In genomic region chr2:164955725-164956124, GRCm38 (mm10) we compare ENCODE assay signal across 23 mouse cellular contexts. TPM values are rescaled to one million over a fixed set of nuclear protein-coding genes. Genes with fewer than 3 reads are reported as not detected.
DNase-seq lines count a peak whose midpoint lies in the region; ATAC-seq and TF ChIP-seq lines count a peak whose summit lies in the region.
"Had no signal": no experiment of that assay in that cellular context is flagged by ENCODE, and none has a peak within 500 bp of the region (broad histone marks: within the 10 kb centered on the region; RNA-seq: fewer than 3 reads in every experiment).

No protein-coding gene starts in this region.

- DNase-seq in forebrain, postnatal 0 days, result no peak
- no peak for DNase-seq in forebrain, embryonic 14.5 days (ENCODE audit: low spot score)
- no peak for DNase-seq in lung, embryonic 14.5 days
- DNase-seq in lung, postnatal 0 days (ENCODE audit: low spot score), result no peak
- DNase-seq in R1 (ENCODE audit: low read depth, low spot score), result peak; percentile 64
- DNase-seq in kidney, adult 9 months, result no peak
- DNase-seq: adrenal gland, adult 2 months; adrenal gland, postnatal 14 days; B cell, adult 2 months; cerebellum, adult 11 months; cerebellum, adult 2 months; cerebellum, postnatal 14 days; gastrocnemius, postnatal 25 days; heart, adult 2 months had no signal

- no peak overlapping the region for H3K4me2 ChIP-seq in forebrain, postnatal 0 days (ENCODE audit: low read depth)
- no peak overlapping the region for H3K4me2 ChIP-seq in forebrain, embryonic 14.5 days (ENCODE audit: low read length)
- H3K4me2 ChIP-seq in lung, embryonic 14.5 days, result no peak overlapping the region
- H3K4me2 ChIP-seq in lung, postnatal 0 days (replicated peaks; ENCODE audit: low read depth, low read length), result no peak overlapping the region
- H3K4me2 ChIP-seq: forebrain, embryonic 13.5 days; heart, embryonic 13.5 days; hindbrain, embryonic 12.5 days; hindbrain, embryonic 15.5 days had no signal

- no peaks in the 10 kb centered on the region for H3K36me3 ChIP-seq in forebrain, postnatal 0 days (ENCODE audit: insufficient read depth)
- H3K36me3 ChIP-seq in forebrain, embryonic 14.5 days (ENCODE audit: control insufficient read depth, insufficient read depth, low read length), result no peaks in the 10 kb centered on the region
- no peaks in the 10 kb centered on the region for H3K36me3 ChIP-seq in lung, embryonic 14.5 days (ENCODE audit: insufficient read depth)
- no peaks in the 10 kb centered on the region for H3K36me3 ChIP-seq in lung, postnatal 0 days (ENCODE audit: insufficient read depth, low read length)
- no peaks in the 10 kb centered on the region for H3K36me3 ChIP-seq in E14TG2a.4 (ENCODE audit: insufficient read depth, low read length)
- H3K36me3 ChIP-seq: forebrain, embryonic 10.5 days; heart, embryonic 10.5 days; heart, embryonic 13.5 days; hindbrain, embryonic 12.5 days; hindbrain, embryonic 15.5 days had no signal

- no peak overlapping the region for H3K9ac ChIP-seq in forebrain, postnatal 0 days
- no peak overlapping the region for H3K9ac ChIP-seq in forebrain, embryonic 14.5 days (ENCODE audit: low read length)
- no peak overlapping the region for H3K9ac ChIP-seq in lung, embryonic 14.5 days
- H3K9ac ChIP-seq in lung, postnatal 0 days (replicated peaks; ENCODE audit: low read depth), result no peak overlapping the region
- H3K9ac ChIP-seq: forebrain, embryonic 13.5 days; heart, embryonic 13.5 days; hindbrain, embryonic 12.5 days; hindbrain, embryonic 15.5 days had no signal

- no peaks in the 10 kb centered on the region for H3K9me3 ChIP-seq in forebrain, postnatal 0 days (ENCODE audit: low read length)
- no peaks in the 10 kb centered on the region for H3K9me3 ChIP-seq in forebrain, embryonic 14.5 days (replicated peaks; ENCODE audit: control insufficient read depth, low read length)
- no peaks in the 10 kb centered on the region for H3K9me3 ChIP-seq in lung, embryonic 14.5 days (ENCODE audit: low read depth, low read length)
- H3K9me3 ChIP-seq in lung, postnatal 0 days (ENCODE audit: low read length), result no peaks in the 10 kb centered on the region
- H3K9me3 ChIP-seq in E14TG2a.4 (ENCODE audit: low read length), result 0 out of 2 replicates have a peak, but pooled peaks cover 3% of the 10 kb centered on the region
- H3K9me3 ChIP-seq: forebrain, embryonic 10.5 days; forebrain, embryonic 13.5 days; heart, embryonic 10.5 days; hindbrain, embryonic 12.5 days; hindbrain, embryonic 15.5 days had no signal

- peaks cover 7% of the 10 kb centered on the region; the same call in 1 of the 2 replicates for H3K4me1 ChIP-seq in forebrain, postnatal 0 days (ENCODE audit: insufficient read depth)
- H3K4me1 ChIP-seq in forebrain, embryonic 14.5 days (ENCODE audit: control insufficient read depth, insufficient read depth, low read length), result no peaks in the 10 kb centered on the region
- H3K4me1 ChIP-seq in lung, embryonic 14.5 days (ENCODE audit: insufficient read depth), result no peaks in the 10 kb centered on the region
- no peaks in the 10 kb centered on the region for H3K4me1 ChIP-seq in lung, postnatal 0 days (ENCODE audit: insufficient read depth, low read depth, low read length)
- peaks cover 63% of the 10 kb centered on the region for H3K4me1 ChIP-seq in E14TG2a.4 (replicated peaks; ENCODE audit: low read depth, low read length)

- peak; percentile 12; the same call in 1 of the 2 replicates for TF ChIP-seq CTCF in forebrain, postnatal 0 days (IDR thresholded peaks at IDR 0.05; ENCODE audit: low read depth)
- peak; percentile 20; the same call in 1 of the 2 replicates for TF ChIP-seq CTCF in lung, embryonic 14.5 days (IDR thresholded peaks at IDR 0.05; ENCODE audit: low read depth)
- TF ChIP-seq CTCF in lung, postnatal 0 days (IDR thresholded peaks at IDR 0.05), result no peak
- TF ChIP-seq CTCF in E14TG2a.4 (conservative IDR thresholded peaks at IDR 0.05; ENCODE audit: low read length), result peak; percentile 54

- H3K27ac ChIP-seq in forebrain, postnatal 0 days (ENCODE audit: low read depth, low read length), result no peak overlapping the region
- H3K27ac ChIP-seq in forebrain, embryonic 14.5 days (ENCODE audit: low read depth, low read length), result no peak overlapping the region
- H3K27ac ChIP-seq in lung, embryonic 14.5 days (ENCODE audit: low read depth), result no peak overlapping the region
- no peak overlapping the region for H3K27ac ChIP-seq in lung, postnatal 0 days (ENCODE audit: low read length)
- H3K27ac ChIP-seq: forebrain, embryonic 10.5 days; forebrain, embryonic 13.5 days; heart, adult 2 months; heart, embryonic 10.5 days; heart, embryonic 13.5 days; hindbrain, embryonic 12.5 days; hindbrain, embryonic 15.5 days had no signal

- ATAC-seq in forebrain, postnatal 0 days, result no peak
- ATAC-seq in forebrain, embryonic 14.5 days, result no peak
- ATAC-seq in lung, embryonic 14.5 days (ENCODE audit: insufficient read depth), result no peak
- ATAC-seq in lung, postnatal 0 days, result no peak
- ATAC-seq in megakaryocyte, adult 5-6 weeks (ENCODE audit: poor library complexity, severe bottlenecking), result no peak
- ATAC-seq: forebrain, embryonic 13.5 days had no signal

- WGBS in forebrain, postnatal 0 days, result 77% methylated on average over 4 of the region's 4 CpGs
- 66% methylated on average over 4 of the region's 4 CpGs for WGBS in forebrain, embryonic 14.5 days
- WGBS in lung, embryonic 14.5 days, result 60% methylated on average over 4 of the region's 4 CpGs
- 63% methylated on average over 4 of the region's 4 CpGs for WGBS in lung, postnatal 0 days

- peaks cover 9% of the 10 kb centered on the region for H3K27me3 ChIP-seq in forebrain, postnatal 0 days (ENCODE audit: insufficient read depth, low read length)
- peaks cover 11% of the 10 kb centered on the region for H3K27me3 ChIP-seq in forebrain, embryonic 14.5 days (replicated peaks; ENCODE audit: control insufficient read depth, insufficient read depth, low read length)
- peaks cover 38% of the 10 kb centered on the region for H3K27me3 ChIP-seq in lung, embryonic 14.5 days (ENCODE audit: insufficient read depth, low read length)
- H3K27me3 ChIP-seq in lung, postnatal 0 days (replicated peaks; ENCODE audit: insufficient read depth, low read length), result peaks cover 7% of the 10 kb centered on the region; the same call in 1 of the 2 replicates
- H3K27me3 ChIP-seq in E14TG2a.4 (ENCODE audit: insufficient read depth, low read length), result peaks cover 43% of the 10 kb centered on the region

- TF ChIP-seq EP300 in lung, postnatal 0 days (IDR thresholded peaks at IDR 0.05), result no peak

- H3K4me3 ChIP-seq in forebrain, postnatal 0 days (ENCODE audit: low read depth, low read length), result no peak overlapping the region
- H3K4me3 ChIP-seq in forebrain, embryonic 14.5 days (ENCODE audit: low read depth, low read length), result no peak overlapping the region
- H3K4me3 ChIP-seq in lung, embryonic 14.5 days (ENCODE audit: low read depth, low read length), result no peak overlapping the region
- no peak overlapping the region for H3K4me3 ChIP-seq in lung, postnatal 0 days (ENCODE audit: low read depth, low read length)
- 0 out of 2 replicates have a peak overlapping the region, but pooled peaks have one; percentile 23 for H3K4me3 ChIP-seq in E14TG2a.4 (replicated peaks; ENCODE audit: low read length)
- H3K4me3 ChIP-seq: forebrain, embryonic 10.5 days; forebrain, embryonic 13.5 days; heart, adult 2 months; heart, embryonic 10.5 days; heart, embryonic 13.5 days; hindbrain, embryonic 12.5 days; hindbrain, embryonic 15.5 days had no signal

RNA-seq across cellular contexts. Expression of gene Slc12a5, which starts 4.9 kb away (rescaled TPM):
- total RNA-seq in forebrain, postnatal 0 days (2014; rRNA removed), result 83.2 and 139 TPM in 2 replicates
- polyA plus RNA-seq in forebrain, postnatal 0 days (2015; fragmentation: Nextera tagmentation; extraction: Ambion mirVana), result 24.5 and 41.6 TPM in 2 replicates
- polyA plus RNA-seq in forebrain, embryonic 14.5 days (2014; fragmentation: Nextera tagmentation; extraction: Ambion mirVana), result 15.1 and 17.7 TPM in 2 replicates
- 0.57 and 1.6 TPM in 2 replicates for polyA plus RNA-seq in lung, embryonic 14.5 days (2014; fragmentation: Nextera tagmentation; extraction: Ambion mirVana)
- polyA plus RNA-seq in lung, postnatal 0 days (2015; fragmentation: Nextera tagmentation; extraction: Ambion mirVana), result 0.84 and 1.0 TPM in 2 replicates
- total RNA-seq in megakaryocyte, adult 5-6 weeks (2015), result 0.91 and 1.3 TPM in 2 replicates
- 0.48 and 0.89 TPM in 2 replicates for total RNA-seq in megakaryocyte, adult 5-6 weeks (2017)

RNA-seq across cellular contexts. Expression of gene Mmp9, which starts 15.1 kb away (rescaled TPM):
- 5.3 and 14.2 TPM in 2 replicates for total RNA-seq in forebrain, postnatal 0 days (2014; rRNA removed)
- 5.3 and 8.3 TPM in 2 replicates for polyA plus RNA-seq in forebrain, postnatal 0 days (2015; fragmentation: Nextera tagmentation; extraction: Ambion mirVana)
- 12.8 and 15.5 TPM in 2 replicates for polyA plus RNA-seq in forebrain, embryonic 14.5 days (2014; fragmentation: Nextera tagmentation; extraction: Ambion mirVana)
- polyA plus RNA-seq in lung, embryonic 14.5 days (2014; fragmentation: Nextera tagmentation; extraction: Ambion mirVana), result 0.24 and 0.25 TPM in 2 replicates
- polyA plus RNA-seq in lung, postnatal 0 days (2015; fragmentation: Nextera tagmentation; extraction: Ambion mirVana), result 4.5 and 5.6 TPM in 2 replicates
- 326 and 367 TPM in 2 replicates for total RNA-seq in megakaryocyte, adult 5-6 weeks (2015)
- total RNA-seq in megakaryocyte, adult 5-6 weeks (2017), result 217 and 317 TPM in 2 replicates
- total RNA-seq: CH12.LX had no signal

RNA-seq across cellular contexts. Expression of gene Zfp335, which starts 44.2 kb away (rescaled TPM):
- 20.9 and 26.0 TPM in 2 replicates for total RNA-seq in forebrain, postnatal 0 days (2014; rRNA removed)
- 10.0 and 11.2 TPM in 2 replicates for polyA plus RNA-seq in forebrain, postnatal 0 days (2015; fragmentation: Nextera tagmentation; extraction: Ambion mirVana)
- polyA plus RNA-seq in forebrain, embryonic 14.5 days (2014; fragmentation: Nextera tagmentation; extraction: Ambion mirVana), result 8.9 and 13.4 TPM in 2 replicates
- 14.8 and 15.8 TPM in 2 replicates for polyA plus RNA-seq in lung, embryonic 14.5 days (2014; fragmentation: Nextera tagmentation; extraction: Ambion mirVana)
- 5.0 and 5.2 TPM in 2 replicates for polyA plus RNA-seq in lung, postnatal 0 days (2015; fragmentation: Nextera tagmentation; extraction: Ambion mirVana)
- total RNA-seq in megakaryocyte, adult 5-6 weeks (2015), result 15.6 and 16.1 TPM in 2 replicates
- total RNA-seq in megakaryocyte, adult 5-6 weeks (2017), result 9.4 and 10.0 TPM in 2 replicates
